10 mouse cellular contexts compared by ENCODE assay signal in genomic region chr17:25183232-25183631, GRCm38 (mm10). TPM values are rescaled to one million over a fixed set of nuclear protein-coding genes. Genes with fewer than 3 reads are reported as not detected.
DNase-seq lines count a peak whose midpoint lies in the region; ATAC-seq lines count a peak whose summit lies in the region.
"Had no signal": no experiment of that assay in that cellular context is flagged by ENCODE, and none has a peak within 500 bp of the region (broad histone marks: within the 10 kb centered on the region; RNA-seq: fewer than 3 reads in every experiment).

No protein-coding gene starts in this region.

- H3K4me1 ChIP-seq in forebrain, embryonic 11.5 days (replicated peaks; ENCODE audit: control insufficient read depth, insufficient read depth, low read length), result peaks cover 8% of the 10 kb centered on the region; the same call in 1 of the 2 replicates
- peaks cover 32% of the 10 kb centered on the region for H3K4me1 ChIP-seq in liver, embryonic 16.5 days (ENCODE audit: control insufficient read depth, low read depth, low read length)

- H3K27ac ChIP-seq in forebrain, embryonic 11.5 days (ENCODE audit: low read depth, low read length), result no peak overlapping the region
- no peak overlapping the region for H3K27ac ChIP-seq in liver, embryonic 16.5 days (ENCODE audit: low read length)

- no peaks in the 10 kb centered on the region for H3K36me3 ChIP-seq in forebrain, embryonic 11.5 days (ENCODE audit: control insufficient read depth, insufficient read depth, low read length)
- H3K36me3 ChIP-seq in liver, embryonic 16.5 days (ENCODE audit: control insufficient read depth, insufficient read depth), result no peaks in the 10 kb centered on the region

- H3K4me3 ChIP-seq in forebrain, embryonic 11.5 days (ENCODE audit: low read depth, low read length), result peak overlapping the region; percentile 91; the same call in 1 of the 2 replicates
- no peak overlapping the region; the same call in 1 of the 2 replicates for H3K4me3 ChIP-seq in liver, embryonic 16.5 days (ENCODE audit: low read depth, low read length)

- H3K9ac ChIP-seq in forebrain, embryonic 11.5 days (ENCODE audit: low read length), result peak overlapping the region; percentile 75; the same call in 1 of the 2 replicates
- no peak overlapping the region for H3K9ac ChIP-seq in liver, embryonic 16.5 days (ENCODE audit: low read depth, low read length)

- no peaks in the 10 kb centered on the region for H3K27me3 ChIP-seq in forebrain, embryonic 11.5 days (ENCODE audit: control insufficient read depth, insufficient read depth, low read length)
- H3K27me3 ChIP-seq in liver, embryonic 16.5 days (ENCODE audit: control insufficient read depth, insufficient read depth, low read depth, low read length), result no peaks in the 10 kb centered on the region; the same call in 1 of the 2 replicates

- peak; percentile 3 for DNase-seq in embryo, embryonic 10.5 days (ENCODE audit: low spot score)
- DNase-seq in embryo, embryonic 11 days, result no peak
- DNase-seq in 416B (ENCODE audit: low read depth) (peak; percentile 77), adipocyte (ENCODE audit: low spot score) (no peak)
- no peak for DNase-seq in forebrain, embryonic 11.5 days (ENCODE audit: low spot score)
- DNase-seq in right cerebral cortex, postnatal 10 days (ENCODE audit: low spot score in 2 of 2), result no peak

- H3K9me3 ChIP-seq in forebrain, embryonic 11.5 days (ENCODE audit: control insufficient read depth, low read length), result no peaks in the 10 kb centered on the region
- no peaks in the 10 kb centered on the region for H3K9me3 ChIP-seq in liver, embryonic 16.5 days (replicated peaks; ENCODE audit: control insufficient read depth, low read length)

- H3K4me2 ChIP-seq in forebrain, embryonic 11.5 days (ENCODE audit: low read depth, low read length, severe bottlenecking), result peak overlapping the region; percentile 72
- peak overlapping the region; percentile 98; the same call in 1 of the 2 replicates for H3K4me2 ChIP-seq in liver, embryonic 16.5 days (ENCODE audit: low read depth, low read length)

- ATAC-seq in forebrain, embryonic 11.5 days (replicated peaks; ENCODE audit: low FRiP score), result no peak
- ATAC-seq in liver, embryonic 16.5 days (ENCODE audit: low read depth), result no peak
- ATAC-seq in granulocyte monocyte progenitor cell, adult 5-6 weeks (replicated peaks; ENCODE audit: poor library complexity, severe bottlenecking), result no peak

RNA-seq across cellular contexts. Expression of gene BC003965, which starts 1.1 kb away (rescaled TPM):
- polyA plus RNA-seq in forebrain, embryonic 11.5 days (2014; fragmentation: Nextera tagmentation; extraction: Ambion mirVana), result 33.3 and 35.4 TPM in 2 replicates
- polyA plus RNA-seq in liver, embryonic 16.5 days (2015; fragmentation: Nextera tagmentation; extraction: Ambion mirVana), result 14.2 and 15.1 TPM in 2 replicates
- 13.1 and 17.0 TPM in 2 replicates for total RNA-seq in granulocyte monocyte progenitor cell, adult 5-6 weeks (2014; fragmentation: Nextera tagmentation)
- 10.0 and 10.2 TPM in 2 replicates for total RNA-seq in granulocyte monocyte progenitor cell, adult 5-6 weeks (2017)

RNA-seq across cellular contexts. Expression of gene Unkl, which starts 5.0 kb away (rescaled TPM):
- 6.5 and 7.1 TPM in 2 replicates for polyA plus RNA-seq in forebrain, embryonic 11.5 days (2014; fragmentation: Nextera tagmentation; extraction: Ambion mirVana)
- 6.8 and 7.9 TPM in 2 replicates for polyA plus RNA-seq in liver, embryonic 16.5 days (2015; fragmentation: Nextera tagmentation; extraction: Ambion mirVana)
- total RNA-seq in granulocyte monocyte progenitor cell, adult 5-6 weeks (2014; fragmentation: Nextera tagmentation), result 6.8 and 17.2 TPM in 2 replicates
- 5.6 and 9.9 TPM in 2 replicates for total RNA-seq in granulocyte monocyte progenitor cell, adult 5-6 weeks (2017)

RNA-seq across cellular contexts. Expression of gene Gm38655, which starts 8.0 kb away (rescaled TPM):
- not detected in 2 replicates for polyA plus RNA-seq in forebrain, embryonic 11.5 days (2014; fragmentation: Nextera tagmentation; extraction: Ambion mirVana)
- not detected in 2 replicates for polyA plus RNA-seq in liver, embryonic 16.5 days (2015; fragmentation: Nextera tagmentation; extraction: Ambion mirVana)
- total RNA-seq in granulocyte monocyte progenitor cell, adult 5-6 weeks (2014; fragmentation: Nextera tagmentation), result not detected in 2 replicates
- not detected in 2 replicates for total RNA-seq in granulocyte monocyte progenitor cell, adult 5-6 weeks (2017)
- total RNA-seq: layer of hippocampus, postnatal 14 days had no signal
- polyA plus RNA-seq: Patski had no signal

RNA-seq across cellular contexts. Expression of gene Ccdc154, which starts 21.0 kb away (rescaled TPM):
- 0.08 TPM in 1 of 2 replicates, not detected in the other for polyA plus RNA-seq in forebrain, embryonic 11.5 days (2014; fragmentation: Nextera tagmentation; extraction: Ambion mirVana)
- 0.04 TPM in 1 of 2 replicates, not detected in the other for polyA plus RNA-seq in liver, embryonic 16.5 days (2015; fragmentation: Nextera tagmentation; extraction: Ambion mirVana)
- total RNA-seq in granulocyte monocyte progenitor cell, adult 5-6 weeks (2014; fragmentation: Nextera tagmentation), result 0.49 TPM in 1 of 2 replicates, not detected in the other
- total RNA-seq in granulocyte monocyte progenitor cell, adult 5-6 weeks (2017), result 0.21 TPM in 1 of 2 replicates, not detected in the other

RNA-seq across cellular contexts. Expression of gene Clcn7, which starts 50.0 kb away (rescaled TPM):
- polyA plus RNA-seq in forebrain, embryonic 11.5 days (2014; fragmentation: Nextera tagmentation; extraction: Ambion mirVana), result 24.2 and 25.4 TPM in 2 replicates
- polyA plus RNA-seq in liver, embryonic 16.5 days (2015; fragmentation: Nextera tagmentation; extraction: Ambion mirVana), result 9.9 and 10.3 TPM in 2 replicates
- 12.1 and 18.9 TPM in 2 replicates for total RNA-seq in granulocyte monocyte progenitor cell, adult 5-6 weeks (2014; fragmentation: Nextera tagmentation)
- total RNA-seq in granulocyte monocyte progenitor cell, adult 5-6 weeks (2017), result 11.3 and 12.6 TPM in 2 replicates

Comparison
In these comparisons a context has a peak if more than half of its experiments do, and no peak if none do; other contexts are left out.
1. DNase-seq: peak in embryo, embryonic 10.5 days (single experiment) and 416B (single experiment); none in embryo, embryonic 11 days (single experiment), forebrain, embryonic 11.5 days (single experiment), adipocyte (single experiment) and right cerebral cortex, postnatal 10 days (0 of 2).